Mouse (Mus musculus): ENCODE measurements at regions not wholly inside any gene's neighbourhood (a gene's known extent, or its start where the extent isn't known, plus 50 kb on each side); places are given as distances from the start of the nearest gene placed in this dataset.

GRCm38 (mm10) chr13:114237391-114237790 lies 150.7 kb downstream of the Ndufs4 start:
- TF ChIP-seq CTCF (IDR thresholded peaks at IDR 0.05) = no peak

DNA sequence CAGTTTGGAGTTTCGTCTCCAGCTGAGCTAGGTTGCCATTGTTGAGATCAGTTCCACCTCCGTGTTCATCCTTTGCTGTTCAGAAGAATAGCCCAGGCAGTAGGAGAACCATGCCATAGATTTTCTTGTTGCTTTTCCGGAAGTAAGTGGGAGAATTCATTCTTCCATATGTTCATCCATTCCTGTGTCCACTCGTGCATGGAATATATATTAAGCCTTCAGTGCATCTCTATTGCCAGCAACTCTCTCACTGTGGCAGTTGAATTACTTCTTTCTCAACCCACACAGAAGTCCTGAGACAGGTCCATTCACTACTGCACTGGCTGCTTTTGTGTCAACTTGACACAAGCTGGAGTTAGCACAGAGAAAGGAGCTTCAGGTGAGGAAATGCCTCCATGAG lies 152.2 kb downstream of the Ndufs4 start:
- DNase-seq (ENCODE audit: low read depth, low spot score) = no peak
- POLR2A ChIA-PET = no interaction called here
- no peak for TF ChIP-seq CTCF (IDR thresholded peaks at IDR 0.05)
- in situ Hi-C loops (cut with MboI; ENCODE audit: low pct_unique_long_range_greater_than_20kb) = no loop called here
- ATAC-seq = no peak
- CTCF ChIA-PET = no interaction called here
- H3K27me3 ChIP-seq = no peaks in the 10 kb centered on the region

More at GRCm38 (mm10) chr13:114237391-114237790, 150.7 kb downstream of the Ndufs4 start:
- ATAC-seq (no peak), DNase-seq (ENCODE audit: low read depth, low spot score) (no peak)
- ChIA-PET POLR2A (no interaction called here), CTCF (no interaction called here)
- no peaks in the 10 kb centered on the region for H3K27me3 ChIP-seq
- in situ Hi-C loops (cut with MboI; ENCODE audit: low pct_unique_long_range_greater_than_20kb) = no loop called here

- ATAC-seq = no peak
- in situ Hi-C loops (cut with MboI; ENCODE audit: low pct_unique_long_range_greater_than_20kb) = no loop called here
- POLR2A ChIA-PET = no interaction called here
- H3K27me3 ChIP-seq = no peaks in the 10 kb centered on the region
- TF ChIP-seq CTCF (IDR thresholded peaks at IDR 0.05) = no peak
- no peak for DNase-seq (ENCODE audit: low read depth, low spot score)
- CTCF ChIA-PET = no interaction called here
Measured at GRCm38 (mm10) chr13:114232203-114232602, 155.9 kb downstream of the Ndufs4 start.

GRCm38 (mm10) chr13:114230557-114230956 lies 157.5 kb downstream of the Ndufs4 start:
- TF ChIP-seq CTCF (IDR thresholded peaks at IDR 0.05) = no peak
- CTCF ChIA-PET = no interaction called here

GRCm38 (mm10) chr13:114227046-114227445 lies 161.0 kb downstream of the Ndufs4 start:
- ChIA-PET CTCF (interaction anchor here (0.8 kb wide), 1 partner anchor 16 kb away, joined by 3 read pairs; no protein-coding TSS in a partner anchor), POLR2A (no interaction called here)
- no peak for TF ChIP-seq CTCF (IDR thresholded peaks at IDR 0.05)
- no peak for DNase-seq (ENCODE audit: low read depth, low spot score)
- H3K27me3 ChIP-seq = no peaks in the 10 kb centered on the region
- ATAC-seq = no peak
- in situ Hi-C loops (cut with MboI; ENCODE audit: low pct_unique_long_range_greater_than_20kb) = no loop called here

More at GRCm38 (mm10) chr13:114230557-114230956, 157.5 kb downstream of the Ndufs4 start:
- POLR2A ChIA-PET = no interaction called here
- H3K27me3 ChIP-seq = no peaks in the 10 kb centered on the region
- ATAC-seq (no peak), DNase-seq (ENCODE audit: low read depth, low spot score) (no peak)
- in situ Hi-C loops (cut with MboI; ENCODE audit: low pct_unique_long_range_greater_than_20kb) = no loop called here

DNA sequence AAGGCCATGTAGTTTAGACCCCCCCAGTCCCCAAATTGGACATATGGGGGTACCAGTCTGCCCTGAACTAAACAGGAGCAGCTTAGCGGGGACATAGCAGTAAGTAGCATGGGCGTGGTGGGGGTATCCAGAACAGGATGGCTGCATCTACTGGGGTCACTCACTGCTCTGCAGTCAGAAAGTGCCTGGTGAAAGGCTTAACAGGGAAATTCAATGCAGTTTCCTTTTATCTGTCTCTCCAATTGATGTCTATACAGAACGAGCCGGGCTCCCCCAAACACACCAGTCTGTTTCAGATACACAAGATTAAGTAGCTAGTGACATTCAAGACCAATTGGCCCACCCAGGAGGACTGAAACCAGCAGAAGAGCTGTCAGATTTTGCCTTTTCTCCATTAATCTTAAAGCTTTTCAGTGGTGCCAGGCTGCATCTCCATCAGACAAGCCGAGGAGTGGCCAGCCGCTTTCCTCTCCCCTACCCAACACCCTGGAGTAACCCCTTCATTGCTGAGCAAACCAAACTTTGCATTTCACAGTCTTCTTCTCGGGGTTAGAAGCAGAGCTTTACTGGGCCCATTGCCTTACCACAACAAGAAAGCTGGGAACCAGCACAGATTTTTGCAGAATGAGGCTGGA lies 161.7 kb downstream of the Ndufs4 start:
- TF ChIP-seq CTCF (IDR thresholded peaks at IDR 0.05) = no peak
- POLR2A ChIA-PET = no interaction called here
- CTCF ChIA-PET = interaction anchor here (0.8 kb wide), 1 partner anchor 17 kb away, joined by 3 read pairs; no protein-coding TSS in a partner anchor
- ATAC-seq (no peak), DNase-seq (ENCODE audit: low read depth, low spot score) (no peak)
- no peaks in the 10 kb centered on the region for H3K27me3 ChIP-seq
- in situ Hi-C loops (cut with MboI; ENCODE audit: low pct_unique_long_range_greater_than_20kb) = no loop called here

- ChIA-PET CTCF (interaction anchor here (0.7 kb wide), 1 partner anchor 507 kb away, joined by 3 read pairs; no protein-coding TSS in a partner anchor), POLR2A (no interaction called here)
- H3K27me3 ChIP-seq = no peaks in the 10 kb centered on the region
- no peak for TF ChIP-seq CTCF (IDR thresholded peaks at IDR 0.05)
- in situ Hi-C loops (cut with MboI; ENCODE audit: low pct_unique_long_range_greater_than_20kb) = no loop called here
- ATAC-seq = no peak
- no peak for DNase-seq (ENCODE audit: low read depth, low spot score)
Measured at GRCm38 (mm10) chr13:114219870-114220492, 168.1 kb downstream of the Ndufs4 start.

GRCm38 (mm10) chr13:114215044-114215443 lies 173.0 kb downstream of the Ndufs4 start:
- no peak for DNase-seq (ENCODE audit: low read depth, low spot score)

More at GRCm38 (mm10) chr13:114215044-114215443, 173.0 kb downstream of the Ndufs4 start:
- no peaks in the 10 kb centered on the region for H3K27me3 ChIP-seq
- no peak for ATAC-seq
- POLR2A ChIA-PET = no interaction called here
- in situ Hi-C loops (cut with MboI; ENCODE audit: low pct_unique_long_range_greater_than_20kb) = no loop called here
- CTCF ChIA-PET = no interaction called here
- TF ChIP-seq CTCF (IDR thresholded peaks at IDR 0.05) = no peak

Data from Patski (cell line).